13 mouse cellular contexts compared by ENCODE assay signal in genomic region chr16:44507027-44507929, GRCm38 (mm10). TPM values are rescaled to one million over a fixed set of nuclear protein-coding genes. Genes with fewer than 3 reads are reported as not detected.
A peak's percentile ranks its signal among the peaks of the same experiment; 100 is the strongest.
DNase-seq lines count a peak whose midpoint lies in the region; ATAC-seq lines count a peak whose summit lies in the region.
"Had no signal": no experiment of that assay in that cellular context is flagged by ENCODE, and none has a peak within 500 bp of the region (broad histone marks: within the 10 kb centered on the region; RNA-seq: fewer than 3 reads in every experiment).

No protein-coding gene starts in this region.

- H3K27me3 ChIP-seq in heart, embryonic 15.5 days, result no peaks in the 10 kb centered on the region
- no peaks in the 10 kb centered on the region for H3K27me3 ChIP-seq in embryonic facial prominence, embryonic 14.5 days (replicated peaks; ENCODE audit: control insufficient read depth, insufficient read depth, low read length)
- H3K27me3 ChIP-seq in hindbrain, embryonic 15.5 days, result no peaks in the 10 kb centered on the region
- no peaks in the 10 kb centered on the region for H3K27me3 ChIP-seq in midbrain, embryonic 13.5 days
- no peaks in the 10 kb centered on the region for H3K27me3 ChIP-seq in intestine, embryonic 15.5 days (replicated peaks)
- H3K27me3 ChIP-seq: stomach, embryonic 15.5 days had no signal

- no peaks in the 10 kb centered on the region for H3K9me3 ChIP-seq in heart, embryonic 15.5 days (replicated peaks)
- H3K9me3 ChIP-seq in embryonic facial prominence, embryonic 14.5 days (ENCODE audit: control insufficient read depth, low read length), result no peaks in the 10 kb centered on the region
- no peaks in the 10 kb centered on the region for H3K9me3 ChIP-seq in hindbrain, embryonic 15.5 days
- no peaks in the 10 kb centered on the region; the same call in 1 of the 2 replicates for H3K9me3 ChIP-seq in midbrain, embryonic 13.5 days
- no peaks in the 10 kb centered on the region for H3K9me3 ChIP-seq in intestine, embryonic 15.5 days
- H3K9me3 ChIP-seq: stomach, embryonic 15.5 days had no signal

- peak overlapping the region; percentile 22; the same call in 1 of the 2 replicates for H3K27ac ChIP-seq in heart, embryonic 15.5 days
- H3K27ac ChIP-seq in embryonic facial prominence, embryonic 14.5 days (replicated peaks; ENCODE audit: low read depth, low read length), result peak overlapping the region; percentile 87
- peak overlapping the region; percentile 67 for H3K27ac ChIP-seq in hindbrain, embryonic 15.5 days (replicated peaks)
- H3K27ac ChIP-seq in midbrain, embryonic 13.5 days, result peak overlapping the region; percentile 37
- H3K27ac ChIP-seq in intestine, embryonic 15.5 days, result no peak overlapping the region
- H3K27ac ChIP-seq: stomach, embryonic 15.5 days had no signal

- intact Hi-C loops in heart, postnatal 25 days (cut with DNase I), result no loop called here

- no peak overlapping the region for H3K4me2 ChIP-seq in heart, embryonic 15.5 days
- no peak overlapping the region for H3K4me2 ChIP-seq in embryonic facial prominence, embryonic 14.5 days (ENCODE audit: low read depth, low read length)
- no peak overlapping the region for H3K4me2 ChIP-seq in hindbrain, embryonic 15.5 days
- no peak overlapping the region for H3K4me2 ChIP-seq in midbrain, embryonic 13.5 days (replicated peaks)
- H3K4me2 ChIP-seq in intestine, embryonic 15.5 days (replicated peaks), result no peak overlapping the region
- H3K4me2 ChIP-seq: heart, embryonic 11.5 days; stomach, embryonic 15.5 days had no signal

- no peak for ATAC-seq in heart, embryonic 15.5 days (replicated peaks; ENCODE audit: insufficient number of reproducible peaks, insufficient read depth, low FRiP score, low read depth)
- no peak for ATAC-seq in embryonic facial prominence, embryonic 14.5 days (ENCODE audit: low read depth)
- peak; percentile 85 for ATAC-seq in hindbrain, embryonic 15.5 days (ENCODE audit: low FRiP score, low read depth)
- peak; percentile 65 for ATAC-seq in midbrain, embryonic 13.5 days
- ATAC-seq in intestine, embryonic 15.5 days, result no peak
- ATAC-seq in megakaryocyte-erythroid progenitor cell, adult 5-6 weeks (replicated peaks; ENCODE audit: low FRiP score, low TSS enrichment, poor library complexity, severe bottlenecking), result no peak

- WGBS in heart, embryonic 15.5 days, result 63% methylated on average over 10 of the region's 10 CpGs
- 50% methylated on average over 10 of the region's 10 CpGs for WGBS in embryonic facial prominence, embryonic 14.5 days
- 61% methylated on average over 10 of the region's 10 CpGs for WGBS in hindbrain, embryonic 15.5 days
- WGBS in midbrain, embryonic 13.5 days, result 59% methylated on average over 10 of the region's 10 CpGs
- 71% methylated on average over 10 of the region's 10 CpGs for WGBS in intestine, embryonic 15.5 days

- H3K4me1 ChIP-seq in heart, embryonic 15.5 days (replicated peaks), result peaks cover 22% of the 10 kb centered on the region
- H3K4me1 ChIP-seq in embryonic facial prominence, embryonic 14.5 days (ENCODE audit: control insufficient read depth, insufficient read depth, low read length), result peaks cover 46% of the 10 kb centered on the region
- H3K4me1 ChIP-seq in hindbrain, embryonic 15.5 days (replicated peaks), result peaks cover 29% of the 10 kb centered on the region
- H3K4me1 ChIP-seq in midbrain, embryonic 13.5 days (replicated peaks), result peaks cover 10% of the 10 kb centered on the region
- H3K4me1 ChIP-seq in intestine, embryonic 15.5 days (replicated peaks), result 0 out of 2 replicates have a peak, but pooled peaks cover 4% of the 10 kb centered on the region

- peaks cover 3% of the 10 kb centered on the region; the same call in 1 of the 2 replicates for H3K36me3 ChIP-seq in heart, embryonic 15.5 days
- peaks cover 77% of the 10 kb centered on the region for H3K36me3 ChIP-seq in embryonic facial prominence, embryonic 14.5 days (ENCODE audit: control insufficient read depth, insufficient read depth, low read length)
- H3K36me3 ChIP-seq in hindbrain, embryonic 15.5 days, result no peaks in the 10 kb centered on the region
- peaks cover 52% of the 10 kb centered on the region for H3K36me3 ChIP-seq in midbrain, embryonic 13.5 days
- no peaks in the 10 kb centered on the region for H3K36me3 ChIP-seq in intestine, embryonic 15.5 days

- no peak overlapping the region for H3K4me3 ChIP-seq in heart, embryonic 15.5 days
- no peak overlapping the region for H3K4me3 ChIP-seq in embryonic facial prominence, embryonic 14.5 days (ENCODE audit: low read depth, low read length)
- H3K4me3 ChIP-seq in hindbrain, embryonic 15.5 days, result no peak overlapping the region
- H3K4me3 ChIP-seq in midbrain, embryonic 13.5 days (replicated peaks), result no peak overlapping the region
- H3K4me3 ChIP-seq in intestine, embryonic 15.5 days (replicated peaks), result no peak overlapping the region
- H3K4me3 ChIP-seq: stomach, embryonic 15.5 days had no signal

- no peak overlapping the region for H3K9ac ChIP-seq in heart, embryonic 15.5 days
- H3K9ac ChIP-seq in embryonic facial prominence, embryonic 14.5 days (ENCODE audit: low read depth, low read length), result no peak overlapping the region
- H3K9ac ChIP-seq in hindbrain, embryonic 15.5 days, result no peak overlapping the region
- no peak overlapping the region for H3K9ac ChIP-seq in midbrain, embryonic 13.5 days (replicated peaks)
- no peak overlapping the region for H3K9ac ChIP-seq in intestine, embryonic 15.5 days
- H3K9ac ChIP-seq: stomach, embryonic 15.5 days had no signal

- no peak for DNase-seq in heart, postnatal 25 days (ENCODE audit: low spot score)
- peak; percentile 56 for DNase-seq in embryonic facial prominence, embryonic 14.5 days (ENCODE audit: low spot score)
- DNase-seq in right cerebral cortex, postnatal 36 days (ENCODE audit: low spot score in 2 of 2), result no peak
- DNase-seq: B cell, adult 2 months; kidney, adult 11 months; retina, postnatal 1 day had no signal

RNA-seq across cellular contexts. Expression of gene Boc, which starts 51.4 kb away (rescaled TPM):
- polyA plus RNA-seq in heart, embryonic 15.5 days (2015; fragmentation: Nextera tagmentation; extraction: Ambion mirVana), result 7.7 and 14.0 TPM in 2 replicates
- 1 to 10 TPM; 4.5 to 5.8 TPM for total RNA-seq in heart, postnatal 25 days (2021)
- polyA plus RNA-seq in embryonic facial prominence, embryonic 14.5 days (2014; fragmentation: Nextera tagmentation; extraction: Ambion mirVana), result 34.8 and 43.6 TPM in 2 replicates
- polyA plus RNA-seq in hindbrain, embryonic 15.5 days (2015; fragmentation: Nextera tagmentation; extraction: Ambion mirVana), result 15.8 and 19.4 TPM in 2 replicates
- polyA plus RNA-seq in midbrain, embryonic 13.5 days (2015; fragmentation: Nextera tagmentation; extraction: Ambion mirVana), result 22.5 and 27.3 TPM in 2 replicates
- 9.8 and 10.3 TPM in 2 replicates for polyA plus RNA-seq in intestine, embryonic 15.5 days (2015; fragmentation: Nextera tagmentation; extraction: Ambion mirVana)
- total RNA-seq in megakaryocyte-erythroid progenitor cell, adult 5-6 weeks (2014; fragmentation: Nextera tagmentation), result not detected in 2 replicates
- total RNA-seq in megakaryocyte-erythroid progenitor cell, adult 5-6 weeks (2017), result not detected in 2 replicates

Comparison
In these comparisons a context has a peak if more than half of its experiments do, and no peak if none do; other contexts are left out.
1. ATAC-seq: peak in hindbrain, embryonic 15.5 days (single experiment) and midbrain, embryonic 13.5 days (single experiment); none in heart, embryonic 15.5 days (single experiment), embryonic facial prominence, embryonic 14.5 days (single experiment), intestine, embryonic 15.5 days (single experiment) and megakaryocyte-erythroid progenitor cell, adult 5-6 weeks (single experiment).